Mouse (Mus musculus): ENCODE results near the gene Mindy4. TPM values are rescaled to one million over a fixed set of nuclear protein-coding genes. Genes with fewer than 3 reads are reported as not detected.

The Mindy4 gene
- polyA plus RNA-seq, 1 experiment from 2014 or later = 17.0 TPM

- no peak for ATAC-seq (ENCODE audit: low FRiP score, low TSS enrichment)
- peaks cover 10% of the 10 kb centered on the region for H3K4me1 ChIP-seq (ENCODE audit: insufficient read depth, low read length)
Observed at GRCm38 (mm10) chr6:55338934-55339825, 136.0 kb downstream of the Mindy4 start.

GRCm38 (mm10) chr6:55341688-55342087 is 138.5 kb downstream of the Mindy4 start:
- no peaks in the 10 kb centered on the region for H3K4me1 ChIP-seq (ENCODE audit: insufficient read depth, low read length)
- ATAC-seq (ENCODE audit: low FRiP score, low TSS enrichment) = no peak
- no peaks in the 10 kb centered on the region for H3K27me3 ChIP-seq (ENCODE audit: insufficient read depth, low read length)
- 50% methylated on average over 5 of the region's 5 CpGs for WGBS
- no peaks in the 10 kb centered on the region for H3K36me3 ChIP-seq (ENCODE audit: insufficient read depth, low read length)
- no peaks in the 10 kb centered on the region for H3K9me3 ChIP-seq (ENCODE audit: low read length)
- no peak overlapping the region for H3K4me3 ChIP-seq (ENCODE audit: low read length)
- no peak overlapping the region for H3K4me2 ChIP-seq (replicated peaks; ENCODE audit: low read depth, low read length)
- no peak overlapping the region for H3K27ac ChIP-seq (ENCODE audit: low read length)
- no peak overlapping the region for H3K9ac ChIP-seq (replicated peaks; ENCODE audit: low read length)

More at GRCm38 (mm10) chr6:55338934-55339825, 136.0 kb downstream of the Mindy4 start:
- H3K9ac ChIP-seq (replicated peaks; ENCODE audit: low read length) = no peak overlapping the region
- H3K9me3 ChIP-seq (ENCODE audit: low read length) = no peaks in the 10 kb centered on the region
- H3K27me3 ChIP-seq (ENCODE audit: insufficient read depth, low read length) = no peaks in the 10 kb centered on the region
- 73% methylated on average over 9 of the region's 9 CpGs for WGBS
- no peaks in the 10 kb centered on the region for H3K36me3 ChIP-seq (ENCODE audit: insufficient read depth, low read length)
- 0 out of 2 replicates have a peak overlapping the region, but pooled peaks have one; percentile 7 for H3K4me2 ChIP-seq (replicated peaks; ENCODE audit: low read depth, low read length)
- H3K4me3 ChIP-seq (ENCODE audit: low read length) = peak overlapping the region; percentile 12; the same call in 1 of the 2 replicates
- H3K27ac ChIP-seq (ENCODE audit: low read length) = peak overlapping the region; percentile 54; the same call in 1 of the 2 replicates

GRCm38 (mm10) chr6:55342328-55342727 is 139.1 kb downstream of the Mindy4 start:
- no peaks in the 10 kb centered on the region for H3K4me1 ChIP-seq (ENCODE audit: insufficient read depth, low read length)
- H3K36me3 ChIP-seq (ENCODE audit: insufficient read depth, low read length) = no peaks in the 10 kb centered on the region
- no peak overlapping the region for H3K27ac ChIP-seq (ENCODE audit: low read length)
- H3K27me3 ChIP-seq (ENCODE audit: insufficient read depth, low read length) = no peaks in the 10 kb centered on the region
- H3K9ac ChIP-seq (replicated peaks; ENCODE audit: low read length) = no peak overlapping the region
- WGBS = 79% methylated on average over 9 of the region's 9 CpGs
- H3K4me3 ChIP-seq (ENCODE audit: low read length) = no peak overlapping the region
- ATAC-seq (ENCODE audit: low FRiP score, low TSS enrichment) = no peak
- no peak overlapping the region for H3K4me2 ChIP-seq (replicated peaks; ENCODE audit: low read depth, low read length)
- H3K9me3 ChIP-seq (ENCODE audit: low read length) = no peaks in the 10 kb centered on the region

GRCm38 (mm10) chr6:55343446-55343845 is 140.3 kb downstream of the Mindy4 start:
- no peaks in the 10 kb centered on the region for H3K4me1 ChIP-seq (ENCODE audit: insufficient read depth, low read length)
- H3K36me3 ChIP-seq (ENCODE audit: insufficient read depth, low read length) = no peaks in the 10 kb centered on the region
- H3K4me3 ChIP-seq (ENCODE audit: low read length) = no peak overlapping the region
- 85% methylated on average over 10 of the region's 10 CpGs for WGBS
- no peak overlapping the region for H3K9ac ChIP-seq (replicated peaks; ENCODE audit: low read length)
- no peak for ATAC-seq (ENCODE audit: low FRiP score, low TSS enrichment)
- H3K9me3 ChIP-seq (ENCODE audit: low read length) = no peaks in the 10 kb centered on the region
- no peaks in the 10 kb centered on the region for H3K27me3 ChIP-seq (ENCODE audit: insufficient read depth, low read length)
- H3K4me2 ChIP-seq (replicated peaks; ENCODE audit: low read depth, low read length) = no peak overlapping the region
- no peak overlapping the region for H3K27ac ChIP-seq (ENCODE audit: low read length)

- WGBS = 85% methylated on average over 9 of the region's 9 CpGs
- no peak for ATAC-seq (ENCODE audit: low FRiP score, low TSS enrichment)
- H3K4me2 ChIP-seq (replicated peaks; ENCODE audit: low read depth, low read length) = no peak overlapping the region
- H3K4me3 ChIP-seq (ENCODE audit: low read length) = no peak overlapping the region
- H3K9me3 ChIP-seq (ENCODE audit: low read length) = no peaks in the 10 kb centered on the region
- H3K4me1 ChIP-seq (ENCODE audit: insufficient read depth, low read length) = no peaks in the 10 kb centered on the region
- H3K27me3 ChIP-seq (ENCODE audit: insufficient read depth, low read length) = no peaks in the 10 kb centered on the region
- H3K36me3 ChIP-seq (ENCODE audit: insufficient read depth, low read length) = no peaks in the 10 kb centered on the region
- H3K9ac ChIP-seq (replicated peaks; ENCODE audit: low read length) = no peak overlapping the region
- no peak overlapping the region for H3K27ac ChIP-seq (ENCODE audit: low read length)
Observed at GRCm38 (mm10) chr6:55344291-55345016, 141.3 kb downstream of the Mindy4 start.

GRCm38 (mm10) chr6:55345264-55345663 is 142.1 kb downstream of the Mindy4 start:
- Histone ChIP-seq H3K9me3 (ENCODE audit: low read length) (no peaks in the 10 kb centered on the region), H3K4me2 (replicated peaks; ENCODE audit: low read depth, low read length) (no peak overlapping the region), H3K27ac (ENCODE audit: low read length) (no peak overlapping the region), H3K4me3 (ENCODE audit: low read length) (no peak overlapping the region), H3K36me3 (ENCODE audit: insufficient read depth, low read length) (no peaks in the 10 kb centered on the region), H3K9ac (replicated peaks; ENCODE audit: low read length) (no peak overlapping the region), H3K27me3 (ENCODE audit: insufficient read depth, low read length) (no peaks in the 10 kb centered on the region), H3K4me1 (ENCODE audit: insufficient read depth, low read length) (no peaks in the 10 kb centered on the region)
- no peak for ATAC-seq (ENCODE audit: low FRiP score, low TSS enrichment)
- 87% methylated on average over 10 of the region's 10 CpGs for WGBS

GRCm38 (mm10) chr6:55346491-55346890 is 143.3 kb downstream of the Mindy4 start:
- 80% methylated on average over 7 of the region's 7 CpGs for WGBS
- no peaks in the 10 kb centered on the region for H3K4me1 ChIP-seq (ENCODE audit: insufficient read depth, low read length)
- no peak overlapping the region for H3K4me3 ChIP-seq (ENCODE audit: low read length)
- no peak overlapping the region for H3K9ac ChIP-seq (replicated peaks; ENCODE audit: low read length)
- H3K27me3 ChIP-seq (ENCODE audit: insufficient read depth, low read length) = no peaks in the 10 kb centered on the region
- ATAC-seq (ENCODE audit: low FRiP score, low TSS enrichment) = no peak
- H3K9me3 ChIP-seq (ENCODE audit: low read length) = no peaks in the 10 kb centered on the region
- H3K27ac ChIP-seq (ENCODE audit: low read length) = no peak overlapping the region
- no peak overlapping the region for H3K4me2 ChIP-seq (replicated peaks; ENCODE audit: low read depth, low read length)
- no peaks in the 10 kb centered on the region for H3K36me3 ChIP-seq (ENCODE audit: insufficient read depth, low read length)

GRCm38 (mm10) chr6:55347711-55348571 is 144.8 kb downstream of the Mindy4 start:
- Histone ChIP-seq H3K36me3 (ENCODE audit: insufficient read depth, low read length) (no peaks in the 10 kb centered on the region), H3K4me1 (ENCODE audit: insufficient read depth, low read length) (no peaks in the 10 kb centered on the region), H3K9ac (replicated peaks; ENCODE audit: low read length) (no peak overlapping the region), H3K27me3 (ENCODE audit: insufficient read depth, low read length) (no peaks in the 10 kb centered on the region), H3K27ac (ENCODE audit: low read length) (no peak overlapping the region), H3K4me2 (replicated peaks; ENCODE audit: low read depth, low read length) (no peak overlapping the region), H3K9me3 (ENCODE audit: low read length) (no peaks in the 10 kb centered on the region), H3K4me3 (ENCODE audit: low read length) (no peak overlapping the region)
- 87% methylated on average over 5 of the region's 5 CpGs for WGBS
- no peak for ATAC-seq (ENCODE audit: low FRiP score, low TSS enrichment)

GRCm38 (mm10) chr6:55349231-55349630 is 146.0 kb downstream of the Mindy4 start:
- Histone ChIP-seq H3K9ac (replicated peaks; ENCODE audit: low read length) (no peak overlapping the region), H3K27ac (ENCODE audit: low read length) (no peak overlapping the region), H3K4me3 (ENCODE audit: low read length) (no peak overlapping the region), H3K9me3 (ENCODE audit: low read length) (no peaks in the 10 kb centered on the region), H3K27me3 (ENCODE audit: insufficient read depth, low read length) (no peaks in the 10 kb centered on the region), H3K4me1 (ENCODE audit: insufficient read depth, low read length) (no peaks in the 10 kb centered on the region), H3K4me2 (replicated peaks; ENCODE audit: low read depth, low read length) (no peak overlapping the region), H3K36me3 (ENCODE audit: insufficient read depth, low read length) (no peaks in the 10 kb centered on the region)
- WGBS = 92% methylated on average over 4 of the region's 4 CpGs
- no peak for ATAC-seq (ENCODE audit: low FRiP score, low TSS enrichment)

All from kidney, embryonic 16.5 days (tissue).